ENCODE assay signal across 11 mouse cellular contexts in genomic region chr7:29471309-29471708, GRCm38 (mm10). TPM values are rescaled to one million over a fixed set of nuclear protein-coding genes. Genes with fewer than 3 reads are reported as not detected.
DNase-seq lines count a peak whose midpoint lies in the region; ATAC-seq and TF ChIP-seq lines count a peak whose summit lies in the region.
"Had no signal": no experiment of that assay in that cellular context is flagged by ENCODE, and none has a peak within 500 bp of the region (broad histone marks: within the 10 kb centered on the region; RNA-seq: fewer than 3 reads in every experiment).

No protein-coding gene starts in this region.

- no peak for TF ChIP-seq CTCF in C2C12 (IDR thresholded peaks at IDR 0.05; ENCODE audit: control insufficient read depth, insufficient read depth, insufficient read length)

- H3K79me3 ChIP-seq in C2C12 (ENCODE audit: low read depth) = peaks cover 64% of the 10 kb centered on the region

- ATAC-seq in forebrain, embryonic 15.5 days (replicated peaks) = no peak
- ATAC-seq in neural tube, embryonic 15.5 days (ENCODE audit: low FRiP score) = no peak
- no peak for ATAC-seq in megakaryocyte, adult 5-6 weeks (ENCODE audit: poor library complexity, severe bottlenecking)

- peaks cover 31% of the 10 kb centered on the region for H3K4me1 ChIP-seq in forebrain, embryonic 10.5 days
- H3K4me1 ChIP-seq in forebrain, embryonic 15.5 days = peaks cover 24% of the 10 kb centered on the region
- peaks cover 44% of the 10 kb centered on the region for H3K4me1 ChIP-seq in neural tube, embryonic 15.5 days

- H3K27ac ChIP-seq in forebrain, embryonic 10.5 days = 0 out of 2 replicates have a peak overlapping the region, but pooled peaks have one; percentile 12
- H3K27ac ChIP-seq in forebrain, embryonic 15.5 days (replicated peaks) = no peak overlapping the region
- peak overlapping the region; percentile 37 for H3K27ac ChIP-seq in neural tube, embryonic 15.5 days (replicated peaks)
- H3K27ac ChIP-seq: macrophage had no signal

- no peak for DNase-seq in forebrain, embryonic 10.5 days (ENCODE audit: extremely low spot score, low spot score)
- peak; percentile 36 for DNase-seq in kidney, adult 9 months
- DNase-seq in left cerebral cortex, postnatal 10 days (ENCODE audit: extremely low spot score in 1 of 2, low spot score in 2 of 2) = no peak
- DNase-seq in B cell, adult 2 months = no peak
- DNase-seq: right cerebral cortex, postnatal 4 days had no signal

- H3K27me3 ChIP-seq in forebrain, embryonic 10.5 days (ENCODE audit: poor library complexity, severe bottlenecking) = no peaks in the 10 kb centered on the region
- H3K27me3 ChIP-seq in forebrain, embryonic 15.5 days = no peaks in the 10 kb centered on the region
- H3K27me3 ChIP-seq in C2C12 (ENCODE audit: control insufficient read depth, insufficient read depth, insufficient read length) = no peaks in the 10 kb centered on the region
- no peaks in the 10 kb centered on the region for H3K27me3 ChIP-seq in neural tube, embryonic 15.5 days (replicated peaks)
- H3K27me3 ChIP-seq: CH12.LX had no signal

- WGBS in forebrain, embryonic 10.5 days = 79% methylated on average over 7 of the region's 7 CpGs
- WGBS in forebrain, embryonic 15.5 days = 65% methylated on average over 7 of the region's 7 CpGs
- WGBS in neural tube, embryonic 15.5 days = 56% methylated on average over 7 of the region's 7 CpGs

- H3K36me3 ChIP-seq in forebrain, embryonic 10.5 days (replicated peaks) = no peaks in the 10 kb centered on the region
- H3K36me3 ChIP-seq in forebrain, embryonic 15.5 days = no peaks in the 10 kb centered on the region
- H3K36me3 ChIP-seq in C2C12 (ENCODE audit: control insufficient read depth, insufficient read depth) = no peaks in the 10 kb centered on the region
- no peaks in the 10 kb centered on the region for H3K36me3 ChIP-seq in neural tube, embryonic 15.5 days

- H3ac ChIP-seq in C2C12 (ENCODE audit: control insufficient read depth, insufficient read length, low read depth) = no peak overlapping the region

- peaks cover 100% of the 10 kb centered on the region for H3K79me2 ChIP-seq in C2C12 (ENCODE audit: control insufficient read depth, insufficient read depth)

- no peak overlapping the region for H3K4me2 ChIP-seq in forebrain, embryonic 15.5 days (replicated peaks)
- no peak overlapping the region for H3K4me2 ChIP-seq in neural tube, embryonic 15.5 days

- H3K9ac ChIP-seq in forebrain, embryonic 15.5 days (replicated peaks) = no peak overlapping the region
- no peak overlapping the region for H3K9ac ChIP-seq in neural tube, embryonic 15.5 days (replicated peaks)

- intact Hi-C loops in left cerebral cortex, postnatal 10 days (cut with DNase I) = no loop called here

- no peaks in the 10 kb centered on the region for H3K9me3 ChIP-seq in forebrain, embryonic 10.5 days
- H3K9me3 ChIP-seq in forebrain, embryonic 15.5 days = no peaks in the 10 kb centered on the region
- H3K9me3 ChIP-seq in neural tube, embryonic 15.5 days (replicated peaks) = no peaks in the 10 kb centered on the region

- no peak overlapping the region for H3K4me3 ChIP-seq in forebrain, embryonic 10.5 days
- H3K4me3 ChIP-seq in forebrain, embryonic 15.5 days = no peak overlapping the region
- no peak overlapping the region for H3K4me3 ChIP-seq in C2C12 (ENCODE audit: insufficient read depth, poor library complexity, severe bottlenecking)
- no peak overlapping the region for H3K4me3 ChIP-seq in neural tube, embryonic 15.5 days (replicated peaks)

TF ChIP-seq in C2C12, 6 proteins besides CTCF, POLR2A, EP300 and RAD21:
- peak; percentile 35 for TF ChIP-seq MYOD1 (IDR thresholded peaks at IDR 0.05; ENCODE audit: control insufficient read depth, insufficient read length, low read depth)
- no peak for TF ChIP-seq USF1 (IDR thresholded peaks at IDR 0.05; ENCODE audit: low read depth)
- TF ChIP-seq CEBPB (IDR thresholded peaks at IDR 0.05; ENCODE audit: low read depth) = no peak

RNA-seq across cellular contexts. Expression of gene Sipa1l3, which starts 47.1 kb away (rescaled TPM):
- 9.3 and 12.4 TPM in 2 replicates for polyA plus RNA-seq in forebrain, embryonic 10.5 days (2016; fragmentation: Nextera tagmentation; extraction: Ambion mirVana)
- 15.0 and 16.5 TPM in 2 replicates for polyA plus RNA-seq in forebrain, embryonic 15.5 days (2015; fragmentation: Nextera tagmentation; extraction: Ambion mirVana)
- 30.1 TPM for polyA plus RNA-seq in C2C12 (2012; fragmentation: generic; extraction: Trizol)
- 20.7 and 22.2 TPM in 2 replicates for polyA plus RNA-seq in neural tube, embryonic 15.5 days (2015; fragmentation: Nextera tagmentation; extraction: Ambion mirVana)
- total RNA-seq in left cerebral cortex, postnatal 10 days (2021) = 10 to 100 TPM; 50.4 to 53.7 TPM
- 23.3 and 30.2 TPM in 2 replicates for total RNA-seq in megakaryocyte, adult 5-6 weeks (2015)
- total RNA-seq in megakaryocyte, adult 5-6 weeks (2017) = 6.8 and 11.8 TPM in 2 replicates
